Mouse (Mus musculus) Patski (cell line): ENCODE results near the gene Fyco1. TPM values are rescaled to one million over a fixed set of nuclear protein-coding genes. Genes with fewer than 3 reads are reported as not detected.

ENCODE experiments used
- ATAC-seq: fragments of 100-300 bp; one replicate; pipeline ENCODE4 v1.8.0; 2021
- CTCF ChIA-PET: fragments of 350-600 bp; sonication (Branson Sonifier 250); formaldehyde crosslinking; loops from one replicate; lab custom pipeline; 2022; ENCODE audit warnings: inconsistent platforms; lab: Charles Lee
- POLR2A ChIA-PET: fragments of 350-600 bp; sonication (Branson Sonifier 250); formaldehyde crosslinking; loops from one replicate; lab custom pipeline; 2022; ENCODE audit warnings: antibody characterized with exemption, inconsistent platforms; lab: Charles Lee
- DNase-seq: peaks from one replicate; pipeline ENCODE4 v3.0.0-alpha.2; 2011; ENCODE audit warnings: low read depth, low spot score
- H3K27me3 ChIP-seq: fragments of 371-371 bp; one replicate; pipeline ENCODE4 v1.5.1; 2021
- CTCF ChIP-seq: fragments of 100-300 bp; IDR thresholded peaks from one replicate; pipeline ENCODE4 v1.5.1; 2021
- in situ Hi-C: fragments of 300-500 bp; cut with MboI; formaldehyde crosslinking; loops from 3 replicates; pipeline ENCODE4 v1.11.1; 2018; ENCODE audit warnings: low pct_unique_long_range_greater_than_20kb, mixed read lengths
- polyA plus RNA-seq: library from polyadenylated mRNA; unstranded; gene quantifications from one replicate; pipeline ENCODE4 v1.2.3, GENCODE M21; 2021

Gene Fyco1
- polyA plus RNA-seq, 1 experiment from 2014 or later, result 22.6 TPM

DNA sequence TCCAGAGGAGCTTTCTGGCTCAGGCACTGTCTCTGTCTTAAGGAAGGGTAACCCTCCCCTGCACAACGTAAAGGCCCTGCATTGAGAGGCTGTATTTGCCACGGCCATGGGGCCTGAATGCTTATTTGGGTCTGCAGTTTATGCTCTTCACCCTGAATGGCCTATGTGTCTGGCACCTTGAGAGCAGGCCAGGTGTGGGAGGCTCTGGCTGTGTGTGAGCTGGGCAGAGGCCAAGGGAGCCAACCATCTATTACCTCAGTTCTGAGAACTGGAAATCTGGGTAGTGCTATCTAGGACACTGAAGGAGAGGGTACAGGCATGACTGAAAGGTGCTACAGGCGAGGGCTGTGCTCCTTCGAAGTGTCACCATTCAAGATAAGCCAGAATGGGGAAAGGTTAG lies 36.9 kb downstream of the Fyco1 start:
- in situ Hi-C loops, result no loop called here
- CTCF ChIA-PET, result no interaction called here
- DNase-seq (no peak), ATAC-seq (no peak)
- no peak for TF ChIP-seq CTCF
- POLR2A ChIA-PET, result interaction anchor here (1.5 kb wide), 1 partner anchor 18 kb away, joined by 3 read pairs; no protein-coding TSS in a partner anchor
- H3K27me3 ChIP-seq, result no peaks in the 10 kb centered on the region

GRCm38 (mm10) chr9:123814326-123814725 lies 37.4 kb downstream of the Fyco1 start:
- POLR2A ChIA-PET, result no interaction called here
- no peaks in the 10 kb centered on the region for H3K27me3 ChIP-seq
- in situ Hi-C loops, result no loop called here
- CTCF ChIA-PET, result no interaction called here
- no peak for DNase-seq
- TF ChIP-seq CTCF, result no peak
- no peak for ATAC-seq

GRCm38 (mm10) chr9:123811831-123812230 lies 39.9 kb downstream of the Fyco1 start:
- POLR2A ChIA-PET, result no interaction called here
- CTCF ChIA-PET, result no interaction called here
- ATAC-seq (no peak), DNase-seq (no peak)
- in situ Hi-C loops, result no loop called here
- H3K27me3 ChIP-seq, result no peaks in the 10 kb centered on the region
- no peak for TF ChIP-seq CTCF

GRCm38 (mm10) chr9:123808583-123808982 lies 43.1 kb downstream of the Fyco1 start:
- TF ChIP-seq CTCF, result no peak
- DNase-seq (no peak), ATAC-seq (no peak)
- ChIA-PET POLR2A (interaction anchor here (0.5 kb wide), 1 partner anchor 283 kb away, joined by 5 read pairs; no protein-coding TSS in a partner anchor), CTCF (no interaction called here)
- H3K27me3 ChIP-seq, result no peaks in the 10 kb centered on the region
- in situ Hi-C loops, result no loop called here

GRCm38 (mm10) chr9:123806267-123806666 lies 45.4 kb downstream of the Fyco1 start, which contains the start of gene Cxcr6:
Gene Cxcr6, plus strand, starts transcription at chr9:123806475.
- no peaks in the 10 kb centered on the region for H3K27me3 ChIP-seq
- DNase-seq (no peak), ATAC-seq (no peak)
- ChIA-PET POLR2A (no interaction called here), CTCF (interaction anchor here (1.3 kb wide), 1 partner anchor 16 kb away, joined by 3 read pairs; no protein-coding TSS in a partner anchor)
- in situ Hi-C loops, result no loop called here
- TF ChIP-seq CTCF, result no peak

- ATAC-seq (no peak), DNase-seq (no peak)
- H3K27me3 ChIP-seq, result no peaks in the 10 kb centered on the region
- ChIA-PET CTCF (no interaction called here), POLR2A (no interaction called here)
- in situ Hi-C loops, result no loop called here
- TF ChIP-seq CTCF, result no peak
Measured at GRCm38 (mm10) chr9:123805241-123805640, 46.5 kb downstream of the Fyco1 start.

GRCm38 (mm10) chr9:123802896-123803295 lies 48.8 kb downstream of the Fyco1 start:
- H3K27me3 ChIP-seq, result no peaks in the 10 kb centered on the region
- POLR2A ChIA-PET, result no interaction called here
- in situ Hi-C loops, result no loop called here
- CTCF ChIA-PET, result interaction anchor here (0.8 kb wide), 1 partner anchor 42 kb away, joined by 3 read pairs; no protein-coding TSS in a partner anchor
- DNase-seq (no peak), ATAC-seq (no peak)
- TF ChIP-seq CTCF, result no peak

DNA sequence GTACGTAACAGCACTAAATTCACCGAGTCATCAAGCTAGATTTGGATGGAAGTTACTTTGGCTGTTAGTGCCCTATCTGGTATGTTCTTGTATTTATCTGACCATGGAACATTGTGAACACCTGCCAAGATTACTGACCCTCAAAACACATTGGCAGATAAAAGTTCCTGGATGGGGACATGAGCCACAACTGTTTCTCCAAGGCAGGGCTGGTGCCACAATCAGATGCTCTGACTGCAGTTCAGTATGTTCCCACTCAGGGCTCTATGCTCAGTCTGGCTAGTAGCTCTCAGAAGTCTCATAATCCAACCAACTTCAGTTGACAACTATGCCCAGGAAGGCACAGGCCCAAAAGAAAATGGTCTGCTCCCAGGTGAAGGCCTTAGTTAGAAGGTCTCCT lies 49.3 kb downstream of the Fyco1 start:
- POLR2A ChIA-PET, result no interaction called here
- ATAC-seq, result no peak
- no peak for DNase-seq
- CTCF ChIA-PET, result interaction anchor here (0.8 kb wide), 1 partner anchor 42 kb away, joined by 3 read pairs; no protein-coding TSS in a partner anchor
- TF ChIP-seq CTCF, result no peak
- in situ Hi-C loops, result no loop called here
- no peaks in the 10 kb centered on the region for H3K27me3 ChIP-seq

- no peaks in the 10 kb centered on the region for H3K27me3 ChIP-seq
- ATAC-seq, result no peak
- no peak for DNase-seq
- CTCF ChIA-PET, result interaction anchor here (0.9 kb wide), 1 partner anchor 163 kb away, joined by 3 read pairs; no protein-coding TSS in a partner anchor
- POLR2A ChIA-PET, result interaction anchor here (0.6 kb wide), 1 partner anchor 8 kb away, joined by 5 read pairs; no protein-coding TSS in a partner anchor
- in situ Hi-C loops, result no loop called here
- TF ChIP-seq CTCF, result no peak
Measured at GRCm38 (mm10) chr9:123801527-123801926, 50.2 kb downstream of the Fyco1 start.

DNA sequence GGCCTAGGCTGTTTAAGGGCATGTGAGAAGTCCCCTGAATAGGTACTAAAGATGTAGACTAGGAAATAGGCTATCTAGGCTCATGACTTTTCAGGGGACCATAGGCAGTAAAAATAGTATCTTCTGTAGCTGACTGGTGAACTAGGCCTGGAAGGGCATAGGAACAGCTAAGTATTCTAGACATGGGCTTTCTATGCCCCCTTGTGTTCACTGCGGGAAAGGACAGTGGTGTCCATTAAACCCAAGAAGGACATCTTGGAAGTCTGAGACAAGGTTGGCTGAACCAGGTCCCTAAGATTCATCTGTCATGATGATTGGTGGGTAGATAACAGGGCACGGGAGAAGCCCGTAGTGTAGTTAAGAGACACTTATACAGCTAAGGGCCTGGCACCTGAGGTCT lies 55.5 kb downstream of the Fyco1 start:
- peak; percentile 53 for TF ChIP-seq CTCF
- ATAC-seq, result no peak
- CTCF ChIA-PET, result interaction anchor here (0.6 to 1.6 kb wide), 3 partner anchors 13 to 171 kb away, joined by 3 read pairs; no protein-coding TSS in a partner anchor
- POLR2A ChIA-PET, result interaction anchor here (1.3 kb wide), 1 partner anchor 19 kb away, joined by 3 read pairs; no protein-coding TSS in a partner anchor
- DNase-seq, result no peak
- no peaks in the 10 kb centered on the region for H3K27me3 ChIP-seq
- in situ Hi-C loops, result no loop called here

- ChIA-PET CTCF (no interaction called here), POLR2A (no interaction called here)
- H3K27me3 ChIP-seq, result no peaks in the 10 kb centered on the region
- DNase-seq (no peak), ATAC-seq (no peak)
- no peak for TF ChIP-seq CTCF
- in situ Hi-C loops, result no loop called here
Measured at GRCm38 (mm10) chr9:123788855-123789529, 62.7 kb downstream of the Fyco1 start.
